Mouse (Mus musculus) testis, adult 2 months (tissue): Measurements from ENCODE around the gene Bcap31. TPM values are rescaled to one million over a fixed set of nuclear protein-coding genes. Genes with fewer than 3 reads are reported as not detected.

Experiments
- H3K27ac ChIP-seq: fragments of 200-500 bp; 2 replicates; pipeline ENCODE4 v1.5.1; 2012; ENCODE audit warnings: low read depth, low read length; ENCODE audit not compliant: control insufficient read depth, insufficient read depth
- H3K27me3 ChIP-seq: fragments of 200-500 bp; 2 replicates; pipeline ENCODE4 v1.6.1; 2012; ENCODE audit warnings: mild to moderate bottlenecking, low read length, moderate library complexity; ENCODE audit not compliant: control insufficient read depth, insufficient read depth
- H3K36me3 ChIP-seq: fragments of 200-500 bp; 2 replicates; pipeline ENCODE4 v1.6.1; 2012; ENCODE audit warnings: mild to moderate bottlenecking, low read length; ENCODE audit not compliant: control insufficient read depth, insufficient read depth
- H3K4me1 ChIP-seq: fragments of 200-500 bp; 2 replicates; pipeline ENCODE4 v1.6.1; 2012; ENCODE audit warnings: low read length; ENCODE audit not compliant: control insufficient read depth, insufficient read depth
- H3K4me3 ChIP-seq: fragments of 200-500 bp; 2 replicates; pipeline ENCODE4 v1.5.1; 2012; ENCODE audit warnings: low read depth, mild to moderate bottlenecking, low read length, moderate library complexity, mixed read lengths; ENCODE audit not compliant: control insufficient read depth
- CTCF ChIP-seq: fragments of 200-500 bp; IDR thresholded peaks from 2 replicates; pipeline ENCODE4 v1.5.1; 2012; ENCODE audit warnings: low read depth, mild to moderate bottlenecking, inconsistent platforms, low read length, moderate library complexity; ENCODE audit not compliant: control insufficient read depth, insufficient read depth, insufficient replicate concordance
- POLR2A ChIP-seq: fragments of 200-500 bp; IDR thresholded peaks from 2 replicates; pipeline ENCODE4 v1.6.1; 2012; ENCODE audit warnings: low read depth, mild to moderate bottlenecking, inconsistent platforms, low read length, moderate library complexity; ENCODE audit not compliant: control insufficient read depth
- polyA plus RNA-seq: library from polyadenylated mRNA; depleted of rRNA; stranded (reverse); fragments of >200 nt; gene quantifications from 2 replicates; pipeline ENCODE4 v1.2.3, GENCODE M21; 2012

The Bcap31 gene
- polyA plus RNA-seq, 1 experiment = 12.2 TPM

DNA sequence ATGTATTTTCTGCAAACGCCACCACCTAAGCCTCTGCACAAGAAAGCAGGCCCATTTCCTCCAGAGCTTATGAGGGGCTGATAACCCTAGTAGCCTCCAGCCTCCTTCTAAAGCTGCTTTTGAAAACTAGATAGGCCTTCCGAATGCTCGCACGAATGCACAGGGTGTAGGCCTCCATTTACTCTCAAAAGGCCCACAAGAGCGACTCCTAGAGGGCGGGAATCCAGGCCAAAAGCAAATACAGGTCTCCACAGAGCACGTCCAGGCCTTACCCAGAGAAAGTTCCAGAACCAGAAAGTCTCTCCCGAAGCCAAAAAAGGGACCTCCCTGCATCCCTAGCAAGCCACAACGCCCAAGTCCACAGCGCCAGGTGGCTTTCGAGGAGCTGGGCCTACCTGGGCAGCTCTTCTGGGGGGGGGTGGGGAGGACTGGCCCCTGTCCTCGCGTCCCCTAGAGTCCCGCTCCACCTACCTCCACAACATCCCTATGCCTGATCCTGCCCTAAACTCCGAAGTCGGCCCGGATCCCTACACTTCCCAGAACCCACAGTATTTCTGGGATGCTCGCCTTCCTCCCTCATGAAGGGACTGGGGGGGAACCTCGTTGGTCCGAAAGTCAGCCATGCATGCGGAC, 383 bp downstream of the Bcap31 start:
- no peak for TF ChIP-seq CTCF
- no peak for TF ChIP-seq POLR2A
- peak overlapping the region; percentile 91 for H3K4me3 ChIP-seq
- H3K4me1 ChIP-seq = peaks cover 10% of the 10 kb centered on the region
- H3K36me3 ChIP-seq = no peaks in the 10 kb centered on the region
- H3K27me3 ChIP-seq = no peaks in the 10 kb centered on the region
- H3K27ac ChIP-seq = peak overlapping the region; percentile 57

DNA sequence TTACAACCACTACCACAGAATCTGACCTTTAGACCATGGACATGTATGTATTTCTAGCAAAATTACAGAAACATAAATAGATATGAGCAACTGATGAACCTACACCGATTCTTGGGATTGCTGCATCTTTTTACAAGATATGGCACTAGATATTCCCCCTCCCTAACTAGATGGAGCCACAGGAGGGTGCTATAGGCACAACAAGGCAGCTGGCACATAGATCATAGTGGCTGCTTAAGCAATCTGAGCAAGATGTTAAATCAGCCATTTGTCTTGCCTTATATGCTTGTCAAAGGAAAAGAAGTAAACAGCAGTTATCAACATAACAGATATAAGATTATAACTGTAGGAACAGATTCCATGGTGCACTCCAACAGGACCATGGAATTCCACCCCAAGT, 15.5 kb downstream of the Bcap31 start:
- H3K36me3 ChIP-seq = no peaks in the 10 kb centered on the region

DNA sequence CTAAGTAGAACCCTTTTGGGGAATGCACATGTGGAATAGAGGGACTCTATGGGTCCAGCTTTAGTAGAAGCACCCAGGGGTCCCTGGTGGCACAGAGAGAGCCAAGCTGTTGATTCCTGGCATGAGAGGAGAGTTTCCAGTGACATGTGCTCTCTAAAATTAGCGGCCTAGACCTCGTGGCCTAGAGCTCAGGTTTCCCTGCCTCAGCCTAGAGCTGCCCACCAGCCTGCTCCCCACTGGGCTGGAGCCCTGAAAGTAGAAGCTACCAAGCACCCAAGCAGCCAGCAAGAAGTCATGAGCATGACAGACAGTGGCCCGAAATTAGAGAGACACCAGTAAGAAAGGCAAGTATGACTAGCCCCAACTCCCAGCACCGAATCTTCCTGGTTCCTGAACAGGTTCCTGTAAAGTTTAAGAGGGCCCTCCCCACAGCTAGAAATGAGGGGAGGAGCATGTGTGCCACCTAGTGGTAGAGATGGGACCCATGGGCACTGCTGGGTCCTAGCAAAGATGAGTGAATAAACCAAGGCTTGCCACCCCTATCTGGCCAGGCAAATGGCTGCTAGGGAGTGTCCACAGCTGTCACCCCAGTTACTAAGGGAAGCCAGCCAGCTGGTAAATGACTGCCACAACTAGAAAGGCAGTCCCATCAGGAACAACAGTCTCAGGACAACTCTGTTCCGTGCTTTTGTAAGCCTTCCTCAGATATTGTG, 24.9 kb downstream of the Bcap31 start:
- no peak overlapping the region for H3K4me3 ChIP-seq
- H3K4me1 ChIP-seq = no peaks in the 10 kb centered on the region
- no peaks in the 10 kb centered on the region for H3K27me3 ChIP-seq
- no peaks in the 10 kb centered on the region for H3K36me3 ChIP-seq
- TF ChIP-seq POLR2A (no peak), CTCF (no peak)
- H3K27ac ChIP-seq = no peak overlapping the region

More for the DNA sequence above, 15.5 kb downstream of the Bcap31 start:
- Histone ChIP-seq H3K27me3 (no peaks in the 10 kb centered on the region), H3K4me1 (no peaks in the 10 kb centered on the region), H3K27ac (no peak overlapping the region), H3K4me3 (no peak overlapping the region)
- no peak for TF ChIP-seq CTCF
- TF ChIP-seq POLR2A = no peak

DNA sequence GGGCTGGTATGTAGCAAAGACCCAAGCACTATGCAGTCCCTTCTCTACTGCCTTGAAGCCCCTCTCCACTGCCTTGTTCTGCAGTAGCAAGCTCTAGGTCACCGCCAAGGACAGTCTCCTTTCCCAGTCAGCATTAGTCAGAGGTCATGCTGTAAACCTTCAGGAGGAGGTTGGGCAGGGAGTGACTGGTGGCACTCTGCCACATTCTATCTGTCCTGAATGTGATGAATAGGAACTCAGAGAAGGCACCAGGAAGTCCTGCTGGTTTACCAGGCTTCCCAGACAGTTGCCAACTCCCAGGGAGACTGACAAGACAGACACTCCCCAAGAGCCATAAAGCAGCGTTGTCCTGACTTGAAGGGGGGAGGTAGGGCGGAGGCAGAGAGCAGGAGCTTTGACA, 30.3 kb downstream of the Bcap31 start:
- Histone ChIP-seq H3K36me3 (no peaks in the 10 kb centered on the region), H3K27me3 (no peaks in the 10 kb centered on the region), H3K27ac (no peak overlapping the region)

DNA sequence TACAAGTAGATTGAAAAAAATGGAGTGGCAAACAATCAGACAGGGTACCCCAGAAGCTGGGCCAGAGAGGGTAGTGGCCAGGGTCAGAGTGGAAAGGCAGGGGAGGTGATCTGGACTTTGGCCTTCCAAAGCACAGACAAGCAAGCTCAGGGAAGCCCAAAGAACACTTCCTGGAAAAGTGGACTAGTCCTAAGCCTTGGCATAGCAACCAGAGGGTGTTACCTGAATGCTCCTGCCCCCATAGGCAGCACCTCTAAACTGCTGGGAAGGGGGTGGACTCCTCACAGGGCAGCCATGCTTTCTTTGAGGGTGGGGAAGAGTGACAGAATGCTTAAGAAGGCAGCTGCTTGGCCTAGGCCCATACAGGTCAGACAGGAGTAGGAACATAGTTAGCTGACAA, 31.0 kb downstream of the Bcap31 start:
- Histone ChIP-seq H3K27ac (no peak overlapping the region), H3K27me3 (no peaks in the 10 kb centered on the region), H3K4me1 (peaks cover 3% of the 10 kb centered on the region; the same call in 1 of the 2 replicates), H3K4me3 (no peak overlapping the region), H3K36me3 (no peaks in the 10 kb centered on the region)
- TF ChIP-seq POLR2A (no peak), CTCF (no peak)

More for the DNA sequence above, 30.3 kb downstream of the Bcap31 start:
- Histone ChIP-seq H3K4me3 (no peak overlapping the region), H3K4me1 (peaks cover 3% of the 10 kb centered on the region; the same call in 1 of the 2 replicates)
- TF ChIP-seq POLR2A (no peak), CTCF (no peak)

DNA sequence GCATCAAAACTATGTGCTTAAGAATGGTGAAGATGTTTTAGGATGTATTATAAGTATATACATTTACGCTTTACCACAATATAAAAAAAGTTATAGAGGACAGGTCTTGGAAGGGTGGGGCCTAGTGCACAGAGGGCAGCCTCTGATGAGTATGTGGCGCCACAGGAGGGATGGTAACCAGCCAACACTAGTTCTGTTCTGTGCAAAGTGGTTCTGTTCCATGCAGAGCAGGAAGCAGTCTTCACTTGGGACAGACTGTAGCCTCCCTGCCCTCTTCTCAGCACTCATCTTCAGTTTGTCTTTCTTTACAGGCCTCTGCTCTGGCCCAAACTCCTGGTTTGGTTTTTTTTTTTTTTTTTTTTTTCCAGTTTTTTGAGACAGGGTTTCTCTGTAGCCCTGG, 31.8 kb downstream of the Bcap31 start:
- H3K36me3 ChIP-seq = no peaks in the 10 kb centered on the region
- peaks cover 3% of the 10 kb centered on the region; the same call in 1 of the 2 replicates for H3K4me1 ChIP-seq
- H3K27ac ChIP-seq = no peak overlapping the region
- H3K27me3 ChIP-seq = no peaks in the 10 kb centered on the region
- TF ChIP-seq CTCF (no peak), POLR2A (no peak)
- H3K4me3 ChIP-seq = no peak overlapping the region

DNA sequence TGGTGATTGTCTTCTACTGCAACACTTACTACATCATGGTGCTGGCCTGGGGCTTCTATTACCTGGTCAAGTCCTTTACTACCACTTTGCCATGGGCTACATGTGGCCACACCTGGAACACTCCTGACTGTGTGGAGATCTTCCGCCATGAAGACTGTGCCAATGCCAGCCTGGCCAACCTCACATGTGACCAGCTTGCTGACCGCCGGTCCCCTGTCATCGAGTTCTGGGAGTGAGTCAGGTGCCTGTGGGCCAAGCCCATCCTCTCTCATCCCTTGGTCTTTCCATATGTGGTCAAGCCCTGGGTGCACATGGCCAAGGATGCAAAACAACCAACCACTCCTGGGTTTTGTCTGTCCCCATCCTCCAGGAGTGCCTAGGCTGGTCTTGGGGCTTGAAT, 39.3 kb downstream of the Bcap31 start:
- H3K4me1 ChIP-seq = peaks cover 10% of the 10 kb centered on the region
- no peaks in the 10 kb centered on the region for H3K27me3 ChIP-seq
- H3K4me3 ChIP-seq = no peak overlapping the region
- H3K36me3 ChIP-seq = no peaks in the 10 kb centered on the region
- no peak overlapping the region for H3K27ac ChIP-seq
- TF ChIP-seq POLR2A (no peak), CTCF (no peak)
